Mouse (Mus musculus) adrenal gland, postnatal 36 days (tissue): ENCODE results near the gene Celsr1. TPM values are rescaled to one million over a fixed set of nuclear protein-coding genes. Genes with fewer than 3 reads are reported as not detected.

Experiments used
- DNase-seq, 2 experiments: peaks; one replicate each; pipeline ENCODE4 v3.0.0; 2021; ENCODE audit warnings: mixed read lengths in 1 of 2
- long read RNA-seq, 2 experiments: library from polyadenylated mRNA; stranded (forward); transcript quantifications; one replicate each; pipeline ENCODE4 v2.0.0; 2021; ENCODE audit warnings: borderline sequencing depth in 2 of 2
- total RNA-seq, 2 experiments: library from RNA; stranded (reverse); gene quantifications; 2 replicates each; pipeline ENCODE4 v1.2.3; 2021

The Celsr1 gene
- total RNA-seq, result 1 to 10 TPM; 5.1 to 6.3 TPM
- long read RNA-seq, experiment 1, result 0 reads
- long read RNA-seq, experiment 2, result 0 reads

- DNase-seq, result peak; percentile 39 to 54
These were observed at the start of gene Celsr1 for GRCm38 (mm10) chr15:86033191-86033841. Gene Celsr1, minus strand, starts transcription at chr15:86033777.

DNA sequence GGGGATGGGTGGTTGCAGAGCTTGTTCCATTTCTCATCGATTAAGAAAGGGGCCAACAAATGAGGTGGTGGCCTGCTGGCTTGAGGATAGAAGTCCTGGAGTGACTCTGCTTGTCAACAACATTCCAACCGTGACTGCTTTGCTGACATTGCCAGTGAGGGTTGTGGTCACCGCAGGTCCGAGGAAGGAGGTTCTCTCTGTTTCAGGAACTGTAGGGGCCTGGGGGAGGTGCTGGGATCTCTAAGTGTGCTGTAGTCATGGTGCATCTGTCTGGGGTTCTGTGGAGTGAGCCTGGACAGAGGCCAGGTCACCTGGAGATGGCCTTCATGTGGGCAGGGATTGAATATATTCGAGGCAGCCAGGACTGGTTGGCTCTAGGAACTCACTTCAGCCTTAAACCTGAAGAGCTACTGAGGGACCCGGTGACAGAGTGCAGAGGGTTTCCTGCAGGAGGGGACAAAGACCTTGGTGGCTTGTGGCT, 49.7 kb upstream of the Celsr1 start:
- no peak for DNase-seq

DNA sequence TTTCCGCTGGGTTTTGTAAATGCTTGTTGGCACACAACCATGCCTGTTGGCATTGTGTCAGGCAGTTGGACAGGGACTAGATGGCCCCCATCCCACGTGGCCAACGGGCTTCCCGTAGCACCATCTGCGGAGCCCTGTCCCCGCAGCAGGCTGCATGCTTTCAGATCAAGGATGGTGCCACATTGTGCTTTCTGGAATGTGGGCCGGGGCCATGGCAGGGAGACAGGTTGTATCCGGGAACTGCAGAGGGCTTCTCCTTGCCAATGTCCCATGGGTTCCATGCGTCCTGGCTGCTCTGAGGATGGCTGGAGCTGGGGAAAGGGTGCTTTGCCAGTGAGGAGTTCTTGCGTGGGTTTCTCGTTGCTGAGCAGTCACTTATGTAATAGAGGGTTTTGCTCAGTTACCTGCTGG, 49.0 kb upstream of the Celsr1 start:
- DNase-seq, result no peak

DNA sequence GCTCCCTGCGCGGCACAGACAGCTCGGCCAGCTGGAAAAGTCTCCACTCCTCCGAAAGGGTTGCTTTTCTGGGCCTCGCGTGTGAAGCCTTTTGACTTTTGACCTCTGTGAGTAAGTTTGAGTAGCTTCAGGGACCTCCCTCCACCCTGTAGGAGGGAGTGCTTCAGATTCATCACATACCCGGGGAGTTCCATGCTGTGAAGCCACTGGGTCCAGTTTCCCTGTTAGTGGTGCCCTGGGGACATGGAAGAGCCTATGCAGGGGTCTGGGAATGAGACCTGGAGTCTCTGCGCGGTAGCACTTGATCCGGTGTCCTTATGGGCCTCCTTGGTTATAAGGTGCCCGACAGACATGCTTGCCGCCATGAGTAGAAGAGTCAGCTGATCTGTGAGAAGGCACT, 48.1 kb upstream of the Celsr1 start:
- no peak for DNase-seq

DNA sequence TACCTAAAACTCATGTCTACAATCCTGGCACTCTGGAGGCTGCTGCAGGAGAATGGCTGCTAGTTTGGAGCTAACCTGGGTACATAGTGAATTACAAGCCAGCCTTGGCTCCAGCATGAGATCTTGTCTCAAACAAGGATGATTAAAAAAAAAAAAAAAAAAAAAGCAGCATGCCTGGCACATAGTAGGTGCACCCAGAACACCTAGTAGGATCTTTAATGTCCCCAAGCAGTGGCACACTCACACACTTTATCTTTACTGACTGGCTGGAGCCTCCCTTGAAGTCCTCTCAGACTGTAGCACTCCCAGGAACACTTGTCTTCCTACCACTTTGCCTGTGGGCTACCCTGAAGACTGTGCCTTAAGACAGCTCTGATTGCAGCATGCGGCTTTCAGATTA, 46.8 kb upstream of the Celsr1 start:
- no peak for DNase-seq

DNA sequence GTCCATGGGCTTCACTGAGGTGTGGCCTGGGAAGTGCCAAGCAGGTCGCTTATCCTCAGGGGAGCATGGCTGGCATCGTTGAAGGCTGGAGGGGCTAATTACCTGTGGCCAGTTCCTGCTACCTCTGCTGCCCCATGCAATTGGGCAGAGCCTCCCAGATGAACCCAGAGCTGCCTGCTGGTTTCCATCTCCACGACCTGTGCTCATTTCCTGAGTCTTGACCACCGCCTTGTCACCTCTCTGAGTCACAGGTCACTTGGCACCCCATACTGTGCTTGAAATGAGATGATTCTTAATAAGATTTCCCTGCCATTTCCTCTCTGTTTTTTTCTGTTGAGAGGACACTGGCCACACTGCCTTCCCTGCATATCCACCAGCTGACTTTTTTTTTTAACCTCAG, 46.3 kb upstream of the Celsr1 start:
- DNase-seq, result peak; percentile 44 to 64

- no peak for DNase-seq
These were observed 45.9 kb upstream of the Celsr1 start for GRCm38 (mm10) chr15:86079467-86079866.

GRCm38 (mm10) chr15:86078481-86079216, 45.1 kb upstream of the Celsr1 start:
- peak; percentile 38 to 53 for DNase-seq

DNA sequence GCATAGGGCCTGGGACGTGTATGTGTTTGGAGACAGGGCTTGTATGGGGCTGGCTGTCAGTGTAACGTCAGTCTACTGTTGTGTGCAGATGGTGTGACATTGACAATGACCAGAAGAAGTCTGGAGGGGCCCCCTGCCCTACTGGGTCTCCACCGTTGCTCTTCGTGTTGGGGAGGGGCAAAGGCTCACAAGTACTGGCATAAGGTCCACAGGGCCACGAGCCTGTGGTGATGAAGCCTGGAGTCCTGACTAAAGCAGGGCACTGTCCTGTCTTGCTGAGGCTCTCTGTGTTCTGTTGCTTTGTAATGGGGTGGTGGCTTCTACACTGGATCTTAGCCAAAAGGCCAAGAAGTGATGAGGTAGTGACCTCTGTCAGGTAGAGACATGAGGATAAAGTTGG, 44.4 kb upstream of the Celsr1 start:
- no peak for DNase-seq

DNA sequence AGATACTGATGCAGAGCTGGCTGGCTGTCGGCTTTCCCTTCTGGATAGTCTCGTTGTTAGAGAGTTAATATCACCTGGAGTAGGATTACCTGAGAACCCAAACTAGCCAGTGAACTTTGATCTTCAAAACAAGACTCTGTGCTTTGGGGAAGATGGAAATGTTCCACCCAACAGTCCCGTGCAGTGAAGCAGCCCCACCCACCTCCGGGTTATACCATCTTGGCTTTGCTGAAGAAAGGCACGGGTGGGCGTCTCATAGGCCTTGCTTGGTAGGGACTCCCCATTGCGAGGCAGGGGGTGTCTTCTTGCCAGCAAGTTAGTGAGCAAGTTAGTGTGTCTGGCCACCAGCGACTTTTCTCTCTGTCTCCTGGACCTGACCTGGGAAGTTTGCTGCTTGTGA, 42.8 kb upstream of the Celsr1 start:
- DNase-seq, result no peak

DNA sequence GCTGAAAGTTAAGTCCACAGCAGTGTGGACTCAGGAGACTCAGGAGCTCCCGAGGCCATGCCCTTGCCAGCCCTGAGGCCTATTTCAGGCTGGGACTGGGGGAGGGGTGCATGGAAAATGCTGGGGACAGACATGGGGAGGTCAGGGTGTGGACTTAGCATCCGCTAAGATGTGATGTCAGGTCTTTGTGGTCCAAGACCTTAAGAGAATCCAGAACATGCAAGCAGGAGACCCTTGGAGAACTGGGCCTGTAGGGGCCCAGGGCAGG, 42.4 kb upstream of the Celsr1 start:
- DNase-seq, result no peak

DNA sequence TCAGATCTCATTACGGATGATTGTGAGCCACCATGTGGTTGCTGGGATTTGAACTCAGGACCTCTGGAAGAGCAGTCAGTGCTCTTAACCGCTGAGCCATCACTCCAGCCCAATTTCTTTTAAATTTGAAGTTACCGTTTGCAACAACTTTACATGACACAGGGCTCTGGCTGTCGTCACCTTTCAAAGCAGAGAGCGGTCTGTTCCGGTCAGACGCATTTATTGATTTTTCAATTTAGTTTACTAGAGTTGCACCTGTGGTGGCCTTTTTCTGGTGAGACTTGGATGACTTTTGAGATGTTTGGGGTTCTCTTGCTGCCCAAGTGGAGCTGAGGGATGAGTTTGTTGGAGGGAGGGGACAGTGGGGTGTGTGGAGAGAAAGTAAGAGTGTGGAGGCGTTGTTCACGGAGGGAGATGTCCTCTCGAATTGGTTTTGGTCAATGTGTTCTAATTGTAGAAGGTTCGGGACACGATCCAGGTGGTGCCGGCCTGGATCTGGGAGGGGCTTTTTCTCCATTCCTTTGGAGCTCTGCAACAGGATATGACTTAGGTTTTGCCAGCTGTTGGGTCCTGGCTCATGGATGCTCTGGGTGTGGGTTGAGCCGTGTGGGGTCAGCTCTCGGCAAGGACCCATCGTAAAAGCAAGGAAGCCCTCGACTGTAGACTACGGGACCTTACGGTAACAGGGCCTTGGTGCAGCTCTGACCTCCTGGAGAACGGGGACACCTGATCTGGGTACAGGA, 41.9 kb upstream of the Celsr1 start:
- DNase-seq, result no peak

DNA sequence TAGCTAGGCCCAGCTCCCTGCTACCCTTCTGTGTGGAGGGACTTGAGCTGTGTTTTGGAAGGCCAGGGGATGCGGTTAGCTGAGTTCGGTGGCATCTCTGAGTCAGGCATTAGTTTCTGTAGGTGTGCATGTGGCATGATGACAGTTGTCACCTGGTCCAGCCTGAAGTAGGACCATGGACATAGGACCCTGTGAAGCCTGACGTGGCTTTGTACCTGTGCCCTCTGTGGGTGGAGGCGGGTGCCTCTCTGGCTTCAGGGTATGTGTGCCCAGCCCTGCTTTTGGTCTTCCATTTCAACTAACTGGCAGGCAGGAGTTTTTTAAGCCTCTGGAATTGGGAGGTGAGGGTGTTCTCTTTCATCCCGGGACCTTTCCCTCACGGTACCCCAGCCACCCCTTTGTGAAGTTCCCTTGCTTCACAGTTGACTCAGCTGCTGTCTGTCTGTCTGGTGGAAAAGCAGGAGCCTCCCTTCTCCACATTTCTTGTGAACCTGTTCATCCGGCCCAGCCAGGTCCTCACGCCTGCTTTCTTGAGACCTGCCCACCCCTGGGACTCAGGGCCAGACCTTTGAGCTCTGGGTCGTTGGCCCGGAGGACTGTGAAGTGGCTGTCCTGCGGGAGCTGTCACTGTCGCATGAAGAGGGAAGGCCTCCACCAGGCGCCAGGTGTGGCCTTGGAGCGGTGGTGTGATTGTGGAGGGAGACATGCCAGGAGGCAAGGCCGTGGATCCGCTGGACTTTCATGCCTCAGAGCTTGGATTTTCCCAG, 40.8 kb upstream of the Celsr1 start:
- DNase-seq, result peak; percentile 46 to 51

DNA sequence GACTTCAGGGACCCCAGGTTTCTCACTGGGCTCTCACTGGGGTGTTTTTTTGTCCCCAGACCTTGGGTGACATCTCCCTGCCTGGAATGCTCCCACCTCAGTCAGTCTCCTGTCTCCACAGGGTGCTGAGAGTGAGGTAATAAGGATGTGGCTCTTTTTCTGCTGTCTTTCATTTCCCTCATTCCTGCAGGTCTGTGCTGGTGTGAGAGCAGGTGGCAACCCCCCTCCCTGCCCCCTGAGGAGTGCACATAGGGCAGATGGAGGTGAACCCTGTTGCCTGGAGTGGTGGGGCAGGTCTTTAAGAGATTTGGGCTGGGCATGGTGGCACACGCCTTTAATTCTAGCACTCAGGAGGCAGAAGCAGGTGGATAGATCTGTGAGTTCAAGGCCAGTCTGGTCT, 37.6 kb upstream of the Celsr1 start:
- no peak for DNase-seq

GRCm38 (mm10) chr15:86070368-86070767, 36.8 kb upstream of the Celsr1 start:
- no peak for DNase-seq

DNA sequence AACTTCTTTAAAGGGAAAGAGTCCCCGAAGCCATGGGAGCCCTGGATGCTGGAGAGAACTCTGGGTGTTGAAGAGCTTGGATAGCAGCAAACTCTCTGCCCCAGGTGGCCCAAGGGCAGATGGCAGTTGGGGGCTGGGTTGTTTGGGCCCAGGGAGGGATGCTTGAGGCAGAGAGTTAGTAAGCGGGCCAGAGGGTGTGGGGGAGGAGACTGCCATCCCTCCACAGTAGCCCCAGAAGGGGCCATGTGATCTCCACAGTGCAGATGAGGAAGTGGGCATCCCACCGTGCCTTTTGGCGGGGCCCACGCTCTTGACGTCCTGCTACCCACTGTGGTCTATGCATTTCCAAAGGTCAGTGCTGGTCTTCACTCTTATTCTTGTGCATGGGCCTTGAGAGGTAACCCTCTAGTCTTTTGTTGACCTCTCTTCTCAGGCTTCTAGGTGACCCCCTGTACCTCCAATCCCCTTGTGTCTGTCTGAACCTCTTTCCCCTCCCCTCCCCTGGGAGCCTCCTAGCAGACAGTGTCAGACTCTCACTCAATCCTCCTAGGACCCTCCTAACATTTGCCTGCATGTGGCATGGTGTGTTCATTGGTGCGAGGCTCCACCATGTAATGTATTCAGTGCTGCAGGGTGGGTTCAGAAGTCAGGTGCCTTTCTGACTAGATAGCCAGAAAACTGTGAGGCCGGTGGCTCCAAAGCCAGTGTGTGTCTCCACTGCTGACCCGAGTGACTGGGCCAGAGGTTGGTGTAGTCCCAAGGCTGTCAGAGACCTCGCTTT, 35.6 kb upstream of the Celsr1 start:
- no peak for DNase-seq

GRCm38 (mm10) chr15:86067941-86068495, 34.4 kb upstream of the Celsr1 start:
- DNase-seq, result no peak

GRCm38 (mm10) chr15:86067581-86067910, 34.0 kb upstream of the Celsr1 start:
- no peak for DNase-seq

GRCm38 (mm10) chr15:86066836-86067580, 33.4 kb upstream of the Celsr1 start:
- DNase-seq, result no peak

DNA sequence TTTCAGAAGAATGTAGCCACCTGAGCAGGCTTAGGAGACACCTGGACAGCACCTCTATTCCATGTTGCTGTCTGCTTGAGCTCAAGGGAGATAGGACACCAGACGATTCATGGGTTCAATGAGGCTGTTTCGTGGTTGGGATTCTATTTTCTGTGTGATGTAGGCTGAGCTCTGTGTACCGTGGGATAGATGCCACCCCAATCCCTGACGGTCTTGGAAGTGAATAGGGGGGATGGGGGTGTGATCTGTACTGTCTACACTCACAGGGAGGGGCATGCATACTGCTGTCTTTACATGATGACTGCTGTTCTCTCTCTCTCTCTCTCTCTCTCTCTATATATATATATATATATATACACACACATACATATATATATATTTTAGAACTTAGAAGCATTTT, 31.8 kb upstream of the Celsr1 start:
- no peak for DNase-seq

DNA sequence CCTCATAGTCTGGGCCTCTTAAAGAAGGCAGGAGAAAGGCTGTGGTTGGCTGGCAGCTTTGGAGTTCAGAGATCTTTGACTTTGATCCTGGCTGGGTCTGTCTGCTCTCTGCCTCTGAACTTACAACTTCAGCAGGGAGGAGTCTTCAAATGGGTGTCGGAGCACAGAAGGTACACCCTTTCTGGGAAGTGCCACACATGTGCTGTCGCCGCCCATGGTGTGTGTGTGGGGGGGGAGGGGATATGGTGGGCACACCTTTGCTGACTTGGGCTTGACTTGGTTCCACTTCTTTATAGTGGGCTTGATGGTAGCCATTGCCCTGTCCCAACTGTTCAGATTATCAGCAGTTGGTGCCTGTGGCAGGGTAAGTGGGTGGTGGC, 31.3 kb upstream of the Celsr1 start:
- no peak for DNase-seq
